Mouse (Mus musculus) urinary bladder, postnatal 14 days (tissue): ENCODE results near the gene Scn9a.

Experiments
- DNase-seq: peaks from one replicate; pipeline ENCODE4 v3.0.0; 2021; ENCODE audit warnings: low spot score

Gene Scn9a

GRCm38 (mm10) chr2:66462458-66462857 lies 172.3 kb downstream of the Scn9a start:
- DNase-seq: no peak

- no peak for DNase-seq
Observed at GRCm38 (mm10) chr2:66440711-66441110, 194.1 kb downstream of the Scn9a start, which contains the start of gene Scn1a. Gene Scn1a (minus strand): TSS chr2:66440840.

- no peak for DNase-seq
Observed at GRCm38 (mm10) chr2:66439764-66440471, 194.8 kb downstream of the Scn9a start.

GRCm38 (mm10) chr2:66436286-66436685 lies 198.5 kb downstream of the Scn9a start:
- DNase-seq: no peak
